Mouse (Mus musculus) liver, embryonic 14.5 days (tissue): ENCODE data around the gene A930017K11Rik. TPM values are rescaled to one million over a fixed set of nuclear protein-coding genes. Genes with fewer than 3 reads are reported as not detected.

Experiments
- ATAC-seq: fragments of 200-750 bp; cut with Nextera tagmentation; 2 replicates; pipeline ENCODE4 v1.8.0; 2017; ENCODE audit warnings: moderate number of reproducible peaks, mild to moderate bottlenecking, moderate library complexity; ENCODE audit not compliant: insufficient read depth
- DNase-seq, 3 experiments: peaks; one replicate each; pipeline ENCODE4 v3.0.0-alpha.2; 2012 to 2013; ENCODE audit warnings: low read depth in 3 of 3, low spot score in 3 of 3
- H3K27ac ChIP-seq: fragments of 300-500 bp; sonication (generic); 2 replicates; pipeline ENCODE4 v1.5.1; 2014; ENCODE audit warnings: moderate library complexity, mild to moderate bottlenecking, control low read depth, inconsistent platforms
- H3K27me3 ChIP-seq: fragments of 300-500 bp; sonication (generic); 2 replicates; pipeline ENCODE4 v1.6.1; 2014; ENCODE audit warnings: mild to moderate bottlenecking, low read length, moderate library complexity; ENCODE audit not compliant: control insufficient read depth, insufficient read depth
- H3K36me3 ChIP-seq: fragments of 300-500 bp; sonication (generic); replicated peaks from 2 replicates; pipeline ENCODE4 v1.6.1; 2014; ENCODE audit warnings: low read depth; ENCODE audit not compliant: control insufficient read depth, insufficient read depth
- H3K4me1 ChIP-seq, 2 experiments: fragments of 200-500 bp in 1 of 2; fragments of 300-500 bp in 1 of 2; sonication (generic) in 1 of 2; replicated peaks; 2 replicates each; pipeline ENCODE4 v1.6.1; 2012 to 2014; ENCODE audit warnings: antibody characterized with exemption in 1 of 2, inconsistent platforms in 1 of 2, low read length in 1 of 2; ENCODE audit not compliant: control insufficient read depth in 2 of 2, insufficient read depth in 2 of 2
- H3K4me2 ChIP-seq: fragments of 300-500 bp; sonication (generic); 2 replicates; pipeline ENCODE4 v1.6.1; 2014; ENCODE audit warnings: low read depth, mild to moderate bottlenecking, control low read depth, moderate library complexity
- H3K4me3 ChIP-seq, 2 experiments: fragments of 200-500 bp in 1 of 2; fragments of 300-500 bp in 1 of 2; sonication (generic) in 1 of 2; 2 replicates each; pipeline ENCODE4 v1.5.1; 2012 to 2014; ENCODE audit warnings: low read depth in 2 of 2, low read length in 2 of 2, mild to moderate bottlenecking in 2 of 2, control low read depth in 1 of 2, inconsistent platforms in 1 of 2, moderate library complexity in 1 of 2; ENCODE audit not compliant: insufficient read depth in 1 of 2
- H3K9ac ChIP-seq: fragments of 300-500 bp; sonication (generic); replicated peaks from 2 replicates; pipeline ENCODE4 v1.6.1; 2014; ENCODE audit warnings: mild to moderate bottlenecking, control low read depth, moderate library complexity
- H3K9me3 ChIP-seq: fragments of 300-500 bp; sonication (generic); 2 replicates; pipeline ENCODE4 v1.6.1; 2016; ENCODE audit warnings: low read length, mixed read lengths; ENCODE audit not compliant: control insufficient read depth
- CTCF ChIP-seq: IDR thresholded peaks from 2 replicates; pipeline ENCODE4 v1.5.1; 2016; ENCODE audit warnings: antibody characterized with exemption, low read depth, control low read depth
- EP300 ChIP-seq: IDR thresholded peaks from 2 replicates; pipeline ENCODE4 v1.6.1; 2016; ENCODE audit warnings: antibody characterized with exemption, low read depth
- WGBS: fragments of 180-500 bp; shearing (Covaris S2); extraction: QIAGEN DNeasy Blood & Tissue Kit; methylation state at CpG from one replicate; pipeline ENCODE4 v1.1.7; 2014; ENCODE audit not compliant: insufficient replicate concordance; 5-methylcytosine and 5-hydroxymethylcytosine counted together
- polyA plus RNA-seq, 2 experiments: library from polyadenylated mRNA; depleted of rRNA in 1 of 2; stranded (reverse) in 1 of 2; unstranded in 1 of 2; fragments of >200 nt; fragmentation: Nextera tagmentation in 1 of 2; extraction: Ambion mirVana in 1 of 2; gene quantifications; 2 replicates each; pipeline versions ENCODE4 v1.2.1 to v1.2.3; 2012 to 2014

The A930017K11Rik gene
- polyA plus RNA-seq, 2 experiments, result 0.13 to 0.16 TPM

DNA sequence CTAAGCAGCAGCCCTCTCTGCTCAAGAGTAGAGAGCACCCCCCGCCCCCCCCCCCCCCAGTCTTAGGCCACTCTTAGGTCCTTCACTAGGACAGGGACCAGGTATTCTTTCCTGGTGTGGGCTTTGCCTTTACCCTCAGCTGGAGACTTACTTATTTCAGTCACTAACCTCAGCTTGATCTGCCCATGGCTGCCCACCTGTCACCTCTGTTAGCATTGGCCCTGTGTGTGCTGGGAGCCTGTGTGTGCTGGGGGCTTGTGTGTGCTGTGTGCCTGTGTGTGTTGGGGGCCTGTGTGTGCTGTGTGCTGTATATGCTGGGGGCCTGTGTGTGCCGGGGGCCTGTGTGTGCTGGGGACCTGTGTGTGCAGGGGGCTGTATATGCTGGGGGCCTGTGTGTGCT is 2.3 kb upstream of the A930017K11Rik start:
- no peak for ATAC-seq
- no peak for DNase-seq
- Histone ChIP-seq H3K36me3 (no peaks in the 10 kb centered on the region; the same call in 1 of the 2 replicates), H3K4me3 (no peak overlapping the region), H3K4me2 (no peak overlapping the region), H3K4me1 (peaks cover 5 to 6% of the 10 kb centered on the region in 2 experiments; a peak in 3 of 4 replicates), H3K27ac (no peak overlapping the region), H3K9me3 (no peaks in the 10 kb centered on the region), H3K9ac (no peak overlapping the region), H3K27me3 (peaks cover 45% of the 10 kb centered on the region)
- 54% methylated on average over 2 of the region's 2 CpGs for WGBS
- TF ChIP-seq CTCF, result no peak
- no peak for TF ChIP-seq EP300

DNA sequence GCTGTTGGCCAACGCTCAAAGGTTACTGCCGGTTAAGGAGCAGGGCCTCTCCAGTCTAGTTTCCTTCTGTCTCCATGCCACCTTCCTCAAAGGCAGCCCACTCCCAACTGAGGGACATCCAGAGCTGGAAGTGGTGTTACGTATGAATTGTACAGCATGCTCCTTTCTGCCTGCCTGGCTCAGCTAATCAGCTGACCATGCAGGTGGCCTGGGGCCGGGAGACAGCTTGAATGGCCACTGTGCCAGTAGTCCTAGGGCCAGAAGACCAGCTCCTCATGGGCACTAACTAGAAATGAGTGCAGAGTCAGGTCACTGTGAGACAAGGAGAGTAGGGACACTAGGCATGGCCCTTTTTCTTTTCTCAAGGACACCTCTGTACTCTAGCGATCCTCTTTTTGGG is 796 bp upstream of the A930017K11Rik start:
- no peak overlapping the region for H3K4me3 ChIP-seq
- H3K9ac ChIP-seq, result no peak overlapping the region
- 78% methylated on average over 5 of the region's 5 CpGs for WGBS
- ATAC-seq (no peak), DNase-seq (no peak)
- no peak overlapping the region for H3K4me2 ChIP-seq
- H3K4me1 ChIP-seq, result peaks cover 5 to 6% of the 10 kb centered on the region in 2 experiments
- H3K27me3 ChIP-seq, result peaks cover 47% of the 10 kb centered on the region
- TF ChIP-seq CTCF, result no peak
- no peak for TF ChIP-seq EP300
- no peaks in the 10 kb centered on the region for H3K36me3 ChIP-seq
- no peak overlapping the region for H3K27ac ChIP-seq
- no peaks in the 10 kb centered on the region for H3K9me3 ChIP-seq

DNA sequence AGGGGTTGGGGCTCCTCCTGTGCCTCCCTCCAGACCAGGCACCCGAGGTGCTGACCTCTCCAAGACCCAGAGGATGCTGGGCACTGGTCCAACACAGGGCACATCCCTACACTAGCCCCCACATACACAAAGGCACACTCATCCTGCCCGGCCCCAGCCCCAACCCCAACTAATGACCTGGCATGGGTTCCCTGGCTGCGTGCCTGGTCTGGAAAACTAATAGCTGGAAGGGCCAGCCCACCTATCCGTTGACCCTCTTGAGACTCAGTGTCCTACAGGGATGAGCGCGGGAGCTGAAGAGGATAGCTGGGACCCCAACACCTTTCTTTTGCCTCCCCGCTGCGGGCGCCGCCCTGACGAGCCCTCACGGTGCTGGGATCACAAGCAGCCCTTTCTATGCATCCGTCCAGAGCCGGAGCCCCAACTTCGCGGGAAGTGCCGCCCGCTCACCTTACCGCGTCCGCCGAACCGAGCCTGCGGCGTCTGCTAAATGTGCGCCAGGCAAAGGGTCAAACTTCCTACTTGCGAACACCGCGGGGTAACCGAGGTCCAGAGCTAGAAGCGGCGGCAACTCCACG is 1.1 kb downstream of the A930017K11Rik start:
- WGBS, result 3% methylated on average over 33 of the region's 33 CpGs
- Histone ChIP-seq H3K36me3 (no peaks in the 10 kb centered on the region), H3K27me3 (peaks cover 47% of the 10 kb centered on the region), H3K4me3 (peak overlapping the region; percentile 3 to 49), H3K9me3 (no peaks in the 10 kb centered on the region), H3K4me1 (peaks cover 23 to 24% of the 10 kb centered on the region in 2 experiments), H3K9ac (peak overlapping the region; percentile 27; the same call in 1 of the 2 replicates), H3K27ac (no peak overlapping the region), H3K4me2 (peak overlapping the region; percentile 66)
- TF ChIP-seq EP300 (no peak), CTCF (no peak)
- ATAC-seq, result no peak; the same call in 1 of the 2 replicates
- no peak for DNase-seq

DNA sequence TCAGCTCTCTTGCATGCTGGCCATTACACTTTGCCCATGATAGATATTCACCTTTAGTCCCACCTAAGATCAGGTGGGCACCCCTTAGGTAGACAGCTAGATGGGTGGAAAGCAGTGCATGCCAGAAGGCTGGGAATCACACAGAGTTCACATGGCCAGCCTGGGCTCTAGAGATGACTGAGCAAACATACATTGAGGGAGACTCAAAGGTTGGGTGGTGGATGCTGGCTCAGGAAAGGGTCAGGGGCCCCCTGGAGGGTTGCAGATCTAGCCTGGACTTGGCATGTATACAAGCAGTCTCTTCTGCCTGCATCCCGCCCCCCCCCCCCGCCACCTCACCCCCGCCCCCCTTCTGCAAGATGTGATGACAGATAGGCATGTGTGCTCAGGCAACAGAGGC is 1.7 kb downstream of the A930017K11Rik start:
- H3K4me2 ChIP-seq, result no peak overlapping the region; the same call in 1 of the 2 replicates
- H3K36me3 ChIP-seq, result no peaks in the 10 kb centered on the region
- H3K27ac ChIP-seq, result no peak overlapping the region
- H3K4me1 ChIP-seq, result peaks cover 29 to 30% of the 10 kb centered on the region in 2 experiments
- no peak overlapping the region for H3K4me3 ChIP-seq
- DNase-seq (no peak), ATAC-seq (no peak)
- H3K27me3 ChIP-seq, result peaks cover 47% of the 10 kb centered on the region
- no peaks in the 10 kb centered on the region for H3K9me3 ChIP-seq
- TF ChIP-seq EP300, result no peak
- no peak for TF ChIP-seq CTCF
- WGBS, result 0% methylated on average over 3 of the region's 3 CpGs
- no peak overlapping the region for H3K9ac ChIP-seq

DNA sequence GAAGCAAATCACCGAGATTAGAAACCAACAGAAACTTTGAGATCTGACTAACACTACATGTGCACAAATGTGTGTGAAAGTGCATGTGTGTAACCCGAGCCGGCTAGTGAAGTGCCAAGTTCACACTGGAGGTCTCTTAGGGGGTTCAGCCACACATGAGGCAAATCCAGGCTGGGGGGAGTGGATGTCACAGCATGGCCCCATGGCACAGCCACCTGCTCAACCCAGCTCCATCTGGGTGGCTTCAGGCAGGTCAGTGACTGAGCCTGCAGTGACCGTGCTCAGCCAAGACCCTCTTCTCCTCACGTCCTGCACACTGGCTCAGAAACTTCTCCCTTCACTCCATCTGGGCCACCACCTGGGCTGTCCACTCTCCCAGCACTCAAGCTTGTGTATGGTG is 2.4 kb downstream of the A930017K11Rik start:
- ATAC-seq, result no peak
- DNase-seq, result no peak
- H3K9me3 ChIP-seq, result no peaks in the 10 kb centered on the region
- WGBS, result 74% methylated on average over 5 of the region's 5 CpGs
- peaks cover 47% of the 10 kb centered on the region for H3K27me3 ChIP-seq
- H3K4me3 ChIP-seq, result no peak overlapping the region
- H3K27ac ChIP-seq, result no peak overlapping the region
- H3K4me2 ChIP-seq, result no peak overlapping the region
- no peak overlapping the region for H3K9ac ChIP-seq
- H3K4me1 ChIP-seq, result peaks cover 37% of the 10 kb centered on the region in 2 experiments
- no peak for TF ChIP-seq EP300
- TF ChIP-seq CTCF, result no peak
- no peaks in the 10 kb centered on the region for H3K36me3 ChIP-seq
